Mouse (Mus musculus) monocyte, adult 5-6 weeks (primary cell): ENCODE measurements around the gene Top1. TPM values are rescaled to one million over a fixed set of nuclear protein-coding genes. Genes with fewer than 3 reads are reported as not detected.

ENCODE experiments used
- ATAC-seq: fragments of 153-309, 156-312 bp; replicated peaks from 2 replicates; pipeline ENCODE4 v1.8.0; 2017; ENCODE audit warnings: mild to moderate bottlenecking; ENCODE audit not compliant: low TSS enrichment, insufficient number of reproducible peaks, severe bottlenecking, poor library complexity, low FRiP score
- total RNA-seq: library from RNA; stranded (forward); fragments of 200-1000, 200-491, 200-594 nt; gene quantifications from 3 replicates; pipeline ENCODE4 v1.2.3, GENCODE M21; 2017

Top1 gene
- total RNA-seq, 1 experiment from 2014 or later: 127 TPM

DNA sequence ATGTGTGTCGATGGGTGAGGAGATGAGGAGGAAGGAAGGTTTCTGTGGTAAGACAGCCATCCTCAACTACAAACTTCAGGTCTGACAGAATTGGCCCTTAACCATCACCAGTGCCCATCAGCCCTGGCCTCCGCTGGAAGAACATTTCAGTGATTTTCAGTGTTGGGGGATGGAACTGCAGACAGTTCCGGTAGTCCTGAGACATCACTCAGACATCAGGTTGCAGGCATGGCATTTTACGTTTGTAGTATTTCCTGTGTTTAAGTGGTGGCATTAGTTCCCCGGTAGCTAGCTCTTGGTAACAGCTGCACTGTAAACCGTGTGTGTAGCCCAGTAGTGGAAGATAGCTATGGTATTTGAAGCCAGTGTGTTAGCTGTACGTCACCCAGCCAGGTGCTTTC is 87.4 kb downstream of the Top1 start:
- ATAC-seq: no peak

- ATAC-seq: no peak
These were observed 88.6 kb downstream of the Top1 start for GRCm38 (mm10) chr2:160734331-160734730.

- ATAC-seq: no peak
These were observed 90.1 kb downstream of the Top1 start for GRCm38 (mm10) chr2:160735706-160736310.

DNA sequence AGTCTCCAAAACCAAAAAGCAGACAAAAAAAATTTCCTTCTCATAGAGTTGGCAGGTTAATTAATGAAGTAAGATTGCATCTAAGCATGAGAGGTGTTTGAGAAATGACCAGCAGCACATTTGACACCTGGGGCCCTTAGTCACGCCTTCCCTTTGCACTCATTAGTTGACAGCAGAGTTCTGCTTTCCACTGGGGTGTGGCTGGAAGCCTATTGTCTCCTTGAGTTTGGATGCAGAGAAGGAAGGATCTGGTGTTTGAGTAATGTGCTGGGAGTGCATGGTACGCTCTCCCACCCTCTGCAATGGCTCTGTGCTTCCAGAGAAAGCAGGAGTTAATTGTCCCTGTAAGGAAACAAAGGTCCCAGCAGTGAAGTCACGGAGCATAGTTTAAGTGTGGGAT is 90.8 kb downstream of the Top1 start:
- no peak for ATAC-seq

GRCm38 (mm10) chr2:160738354-160738753 is 92.7 kb downstream of the Top1 start:
- no peak for ATAC-seq

DNA sequence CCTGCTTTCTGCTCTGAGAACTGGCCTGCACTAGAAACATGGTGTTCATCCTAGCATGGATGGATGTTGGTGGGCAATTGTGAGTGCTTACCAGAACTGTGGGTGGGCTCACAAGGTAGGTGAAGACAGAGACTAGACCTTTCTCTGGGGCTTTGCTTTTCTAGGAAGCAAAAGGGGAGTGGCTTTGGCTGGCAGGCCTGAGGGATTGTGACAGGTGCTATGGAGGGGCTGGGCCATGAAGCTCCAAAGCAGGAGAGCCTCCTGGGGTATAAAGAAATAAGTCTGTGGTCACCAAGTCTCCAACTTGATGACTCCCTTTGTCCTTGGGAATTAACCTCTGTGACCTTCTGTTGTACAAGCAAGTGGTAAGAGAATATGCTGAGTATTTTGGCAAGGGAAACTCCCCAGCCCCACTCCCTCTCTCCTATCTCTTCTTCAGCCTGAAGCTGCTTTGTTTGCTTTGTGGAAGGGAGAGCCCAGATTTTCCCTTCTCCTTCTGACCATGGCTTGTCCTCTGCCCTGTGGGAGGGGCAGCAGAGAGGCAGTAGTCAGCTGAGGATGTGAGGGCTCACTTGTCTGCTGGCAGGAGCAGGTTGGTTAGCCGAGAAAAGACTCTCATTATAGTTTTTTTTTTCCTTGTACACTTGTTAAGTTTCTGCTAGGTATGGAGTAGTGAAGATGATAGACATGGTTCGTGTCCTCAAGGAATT is 94.1 kb downstream of the Top1 start:
- ATAC-seq: no peak

- ATAC-seq: no peak
These were observed 95.0 kb downstream of the Top1 start for GRCm38 (mm10) chr2:160740521-160741156.

DNA sequence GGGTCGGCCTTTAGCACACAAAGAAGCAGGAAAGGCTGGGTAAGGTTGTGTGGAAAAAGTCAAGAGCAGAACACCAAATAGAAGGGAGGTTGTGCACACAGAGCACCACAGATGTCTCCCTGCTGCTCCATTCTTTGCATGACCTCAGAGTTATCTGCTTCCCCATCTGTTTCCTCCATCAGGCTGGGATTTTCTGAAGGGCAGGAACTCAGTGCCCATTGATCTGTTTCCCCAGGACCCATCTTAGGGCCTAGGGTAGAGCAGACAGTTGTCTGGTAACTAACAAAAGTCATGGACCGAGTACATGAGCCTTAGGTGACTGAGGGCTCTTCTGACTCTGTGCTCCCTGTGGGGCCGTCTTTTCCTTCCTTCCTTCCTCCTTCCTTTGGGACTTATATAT is 95.9 kb downstream of the Top1 start:
- ATAC-seq: no peak

DNA sequence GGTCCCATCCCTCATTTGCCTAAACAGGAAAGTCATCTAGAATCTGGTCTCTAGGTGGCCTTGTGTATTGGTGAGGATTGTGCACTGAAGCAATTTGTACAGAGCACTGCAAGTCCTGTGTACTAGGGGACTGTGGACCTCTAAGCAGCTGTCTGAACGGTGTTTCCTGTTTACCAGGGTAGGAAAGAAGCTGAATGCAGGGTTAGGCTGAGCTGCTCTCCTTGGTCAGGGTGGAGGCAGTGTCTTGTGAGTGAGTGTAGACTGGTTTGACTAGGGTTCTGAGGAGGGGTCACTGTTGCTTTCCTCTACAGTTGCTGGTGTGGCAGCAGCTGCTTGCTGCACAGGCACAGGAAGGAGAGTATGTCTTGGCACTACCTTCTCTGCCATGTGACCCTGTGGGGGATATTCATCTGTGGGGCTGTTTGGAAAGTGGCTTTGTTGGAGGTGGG is 96.5 kb downstream of the Top1 start:
- ATAC-seq: 0 out of 2 replicates have a peak, but pooled peaks have one; percentile 24

GRCm38 (mm10) chr2:160744040-160744822 is 98.5 kb downstream of the Top1 start:
- no peak for ATAC-seq

DNA sequence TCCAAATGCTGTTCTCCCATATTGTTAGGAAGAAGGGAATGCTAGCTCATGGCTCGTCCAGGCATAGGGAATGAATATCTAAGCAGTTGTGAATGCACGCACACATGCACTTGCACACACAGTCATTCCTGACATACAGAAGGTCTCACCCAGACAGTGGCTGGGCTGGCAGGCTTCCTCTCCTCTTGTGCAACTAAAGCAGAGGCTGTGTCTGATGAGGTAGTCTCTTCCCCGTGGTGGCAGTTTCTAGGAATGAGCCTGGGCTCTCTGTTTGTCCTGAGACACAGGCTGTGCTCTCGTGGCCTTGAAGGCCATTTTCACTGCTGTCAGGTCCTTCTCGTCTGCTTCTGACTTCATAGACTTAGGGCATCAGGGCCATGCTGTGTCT is 99.1 kb downstream of the Top1 start:
- no peak for ATAC-seq

GRCm38 (mm10) chr2:160745497-160745896 is 99.8 kb downstream of the Top1 start:
- ATAC-seq: no peak

DNA sequence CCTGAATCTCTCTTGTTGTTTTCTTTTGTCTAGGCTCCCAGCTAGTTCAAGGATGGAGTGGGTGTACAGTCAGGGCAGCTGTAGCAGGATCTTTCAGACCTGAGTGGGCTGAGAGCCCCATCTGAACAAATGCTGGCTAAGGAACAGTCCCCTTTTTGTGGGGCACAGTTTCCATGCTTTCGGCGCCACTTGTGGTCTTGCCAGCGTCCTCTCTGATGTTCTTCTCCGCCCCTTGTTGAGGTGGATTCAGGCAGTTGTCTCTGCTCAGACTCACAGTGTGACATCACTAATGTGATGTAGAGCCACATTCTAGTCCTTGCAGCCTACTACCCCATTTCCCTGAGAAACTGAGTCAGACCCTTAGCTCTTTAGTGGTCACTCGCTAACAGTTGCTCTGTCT is 100.9 kb downstream of the Top1 start:
- ATAC-seq: no peak

DNA sequence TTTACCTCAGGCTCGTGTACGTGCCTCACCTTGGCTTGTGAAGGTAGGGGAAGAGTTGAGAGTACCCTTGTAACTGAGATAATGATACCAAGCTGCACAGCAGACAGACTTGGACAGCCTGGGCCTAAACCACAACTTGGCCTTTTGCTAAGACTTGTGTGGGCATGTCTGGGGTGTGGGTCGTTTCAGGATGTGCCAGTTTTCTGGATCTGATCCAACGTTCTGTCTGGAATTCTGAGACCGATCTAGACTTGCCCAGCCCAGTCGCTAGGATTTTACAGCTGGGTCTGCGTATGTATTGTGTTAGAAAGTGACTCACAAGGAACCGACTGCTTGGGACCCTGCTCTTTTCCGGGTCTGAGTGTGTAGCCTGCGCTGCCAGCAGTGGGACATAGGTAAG is 101.4 kb downstream of the Top1 start:
- ATAC-seq: no peak

- no peak for ATAC-seq
These were observed 111.0 kb downstream of the Top1 start for GRCm38 (mm10) chr2:160756583-160757203.

DNA sequence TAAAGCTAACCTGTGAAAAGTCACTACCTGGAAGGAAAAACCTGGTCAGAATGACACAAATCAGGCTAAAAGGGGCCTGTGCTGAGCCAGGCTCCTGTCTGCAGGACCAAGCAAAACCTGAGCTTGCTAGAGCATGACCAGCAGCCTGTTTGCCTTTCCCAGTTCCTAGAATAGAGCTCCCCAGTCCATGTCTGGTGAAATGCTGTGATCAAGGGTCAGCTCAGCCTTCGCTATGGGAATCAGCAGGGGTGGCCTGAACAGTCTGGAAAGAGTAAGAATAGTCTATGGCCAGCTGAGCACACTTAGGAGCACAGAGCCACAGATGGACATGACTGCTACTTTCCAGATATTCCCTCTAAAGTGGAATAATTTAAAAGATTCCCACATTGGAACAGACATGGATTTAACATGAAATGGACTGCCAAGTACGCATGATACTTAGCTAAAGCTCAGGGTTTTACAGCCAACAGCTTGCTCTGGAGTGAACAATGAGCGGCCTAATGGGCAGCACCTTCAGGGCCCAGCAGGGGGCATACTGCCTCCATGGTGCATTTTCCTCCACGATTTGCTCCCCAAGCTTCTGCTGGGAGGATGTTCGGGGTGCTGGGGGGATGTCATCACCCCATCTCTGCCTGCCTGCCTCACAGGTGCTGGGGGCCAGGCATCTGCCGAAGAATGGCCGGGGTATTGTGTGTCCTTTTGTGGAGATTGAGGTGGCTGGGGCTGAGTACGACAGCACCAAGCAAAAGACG is 114.9 kb downstream of the Top1 start:
- ATAC-seq: no peak

DNA sequence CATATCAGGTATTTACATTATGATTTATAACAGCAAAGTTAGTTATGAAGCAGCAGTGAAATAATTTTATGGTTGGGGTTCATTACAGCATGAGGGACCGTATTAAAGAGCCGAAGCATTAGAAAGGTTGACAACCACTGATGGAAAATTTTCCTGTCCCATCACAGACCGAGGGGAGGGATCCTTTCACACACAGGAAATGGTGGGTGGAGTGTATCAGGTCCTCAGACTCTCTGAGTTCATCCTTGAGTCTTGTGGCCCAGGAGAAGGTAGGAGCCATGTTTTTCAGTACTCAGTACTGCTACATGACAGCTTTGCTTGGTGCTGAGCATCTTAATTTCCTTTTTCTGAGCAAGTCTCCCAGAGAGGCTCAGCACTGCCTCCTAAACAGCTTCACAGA is 118.1 kb downstream of the Top1 start:
- ATAC-seq: no peak

- no peak for ATAC-seq
These were observed 118.7 kb downstream of the Top1 start for GRCm38 (mm10) chr2:160764386-160764785.
